In genomic region chr12:73786909-73787308, GRCm38 (mm10) we compare ENCODE assay signal across 8 mouse cellular contexts.
DNase-seq lines count a peak whose midpoint lies in the region; ATAC-seq and TF ChIP-seq lines count a peak whose summit lies in the region.

No protein-coding gene starts in this region.

- H3K4me1 ChIP-seq in embryonic facial prominence, embryonic 13.5 days = peaks cover 28% of the 10 kb centered on the region
- H3K4me1 ChIP-seq in embryonic facial prominence, embryonic 10.5 days = peaks cover 9% of the 10 kb centered on the region; the same call in 1 of the 2 replicates
- peaks cover 70% of the 10 kb centered on the region for H3K4me1 ChIP-seq in heart, embryonic 13.5 days
- peaks cover 37% of the 10 kb centered on the region for H3K4me1 ChIP-seq in limb, embryonic 14.5 days (ENCODE audit: control insufficient read depth, insufficient read depth, low read length)

- DNase-seq in embryonic facial prominence, embryonic 10.5 days (ENCODE audit: low spot score) = no peak
- DNase-seq in 3134 (ENCODE audit: extremely low read depth, insufficient read length, low spot score) = peak; percentile 79
- peak; percentile 95 to 96 for DNase-seq in cerebellum, postnatal 10 days
- peak; percentile 89 for DNase-seq in limb, embryonic 14.5 days (ENCODE audit: low spot score)
- peak; percentile 49 for DNase-seq in urinary bladder, postnatal 10 days (ENCODE audit: low spot score)
- DNase-seq in left cerebral cortex, postnatal 36 days (ENCODE audit: low spot score in 2 of 2) = no peak

- H3K27me3 ChIP-seq in embryonic facial prominence, embryonic 13.5 days = no peaks in the 10 kb centered on the region
- H3K27me3 ChIP-seq in embryonic facial prominence, embryonic 10.5 days (replicated peaks; ENCODE audit: low read depth, poor library complexity, severe bottlenecking) = peaks cover 6% of the 10 kb centered on the region; the same call in 1 of the 2 replicates
- no peaks in the 10 kb centered on the region for H3K27me3 ChIP-seq in heart, embryonic 13.5 days (replicated peaks)
- H3K27me3 ChIP-seq in limb, embryonic 14.5 days (ENCODE audit: control insufficient read depth, insufficient read depth, low read length) = no peaks in the 10 kb centered on the region

- H3K36me3 ChIP-seq in embryonic facial prominence, embryonic 13.5 days = no peaks in the 10 kb centered on the region
- H3K36me3 ChIP-seq in embryonic facial prominence, embryonic 10.5 days (replicated peaks) = no peaks in the 10 kb centered on the region
- no peaks in the 10 kb centered on the region for H3K36me3 ChIP-seq in heart, embryonic 13.5 days
- no peaks in the 10 kb centered on the region for H3K36me3 ChIP-seq in limb, embryonic 14.5 days (ENCODE audit: control insufficient read depth, insufficient read depth, low read length)

- peak overlapping the region; percentile 48; the same call in 1 of the 2 replicates for H3K27ac ChIP-seq in embryonic facial prominence, embryonic 13.5 days
- H3K27ac ChIP-seq in embryonic facial prominence, embryonic 10.5 days (replicated peaks) = no peak overlapping the region
- peak overlapping the region; percentile 80 for H3K27ac ChIP-seq in heart, embryonic 13.5 days (replicated peaks)
- H3K27ac ChIP-seq in limb, embryonic 14.5 days (replicated peaks; ENCODE audit: low read depth, low read length) = peak overlapping the region; percentile 61

- WGBS in embryonic facial prominence, embryonic 13.5 days = 71% methylated on average over 8 of the region's 8 CpGs
- 89% methylated on average over 8 of the region's 8 CpGs for WGBS in embryonic facial prominence, embryonic 10.5 days
- 47% methylated on average over 8 of the region's 8 CpGs for WGBS in heart, embryonic 13.5 days
- WGBS in limb, embryonic 14.5 days = 52% methylated on average over 8 of the region's 8 CpGs

- no peak for TF ChIP-seq POLR2A in limb, embryonic 14.5 days (IDR thresholded peaks at IDR 0.05; ENCODE audit: borderline replicate concordance, extremely low read depth, insufficient read depth, insufficient read length)

- H3K4me3 ChIP-seq in embryonic facial prominence, embryonic 13.5 days = no peak overlapping the region
- H3K4me3 ChIP-seq in embryonic facial prominence, embryonic 10.5 days = no peak overlapping the region
- H3K4me3 ChIP-seq in heart, embryonic 13.5 days = no peak overlapping the region
- H3K4me3 ChIP-seq in limb, embryonic 14.5 days (replicated peaks; ENCODE audit: low read length) = no peak overlapping the region

- no peak overlapping the region for H3K9ac ChIP-seq in embryonic facial prominence, embryonic 13.5 days
- H3K9ac ChIP-seq in heart, embryonic 13.5 days = no peak overlapping the region; the same call in 1 of the 2 replicates
- no peak overlapping the region for H3K9ac ChIP-seq in limb, embryonic 14.5 days (ENCODE audit: low read depth, low read length, severe bottlenecking)

- intact Hi-C loops in left cerebral cortex, postnatal 36 days (cut with DNase I) = no loop called here

- peak; percentile 88 for ATAC-seq in embryonic facial prominence, embryonic 13.5 days (ENCODE audit: insufficient number of reproducible peaks, insufficient read depth, low FRiP score, low TSS enrichment, low read depth)
- ATAC-seq in heart, embryonic 13.5 days (ENCODE audit: extremely low read depth, insufficient number of reproducible peaks, low FRiP score, low TSS enrichment) = 0 out of 2 replicates have a peak, but pooled peaks have one; percentile 59
- peak; percentile 82 for ATAC-seq in limb, embryonic 14.5 days (ENCODE audit: low FRiP score, low read depth)

- H3K9me3 ChIP-seq in embryonic facial prominence, embryonic 13.5 days = no peaks in the 10 kb centered on the region
- H3K9me3 ChIP-seq in embryonic facial prominence, embryonic 10.5 days = no peaks in the 10 kb centered on the region
- H3K9me3 ChIP-seq in heart, embryonic 13.5 days = no peaks in the 10 kb centered on the region
- H3K9me3 ChIP-seq in limb, embryonic 14.5 days (ENCODE audit: control insufficient read depth, low read length) = no peaks in the 10 kb centered on the region

- H3K4me2 ChIP-seq in embryonic facial prominence, embryonic 13.5 days = no peak overlapping the region
- no peak overlapping the region for H3K4me2 ChIP-seq in heart, embryonic 13.5 days
- no peak overlapping the region; the same call in 1 of the 2 replicates for H3K4me2 ChIP-seq in limb, embryonic 14.5 days (replicated peaks; ENCODE audit: low read depth, low read length, severe bottlenecking)

Comparison
In these comparisons a context has a peak if more than half of its experiments do, and no peak if none do; other contexts are left out.
1. DNase-seq: peak in 3134 (single experiment), cerebellum, postnatal 10 days (2 of 2), limb, embryonic 14.5 days (single experiment) and urinary bladder, postnatal 10 days (single experiment); none in embryonic facial prominence, embryonic 10.5 days (single experiment) and left cerebral cortex, postnatal 36 days (0 of 2).
2. Peak in every context shown above with its lines, with median percentiles within 50 percentile points of each other: ATAC-seq.